Mouse (Mus musculus) kidney, embryonic 14.5 days (tissue): ENCODE data around the gene Zdhhc15. TPM values are rescaled to one million over a fixed set of nuclear protein-coding genes. Genes with fewer than 3 reads are reported as not detected.

Experiments used
- ATAC-seq: fragments of 200-750 bp; cut with Nextera tagmentation; 2 replicates; pipeline ENCODE4 v1.8.0; 2017; ENCODE audit warnings: moderate number of reproducible peaks, mild to moderate bottlenecking, moderate TSS enrichment, moderate library complexity; ENCODE audit not compliant: low FRiP score, low TSS enrichment
- H3K27ac ChIP-seq: fragments of 300-500 bp; sonication (generic); 2 replicates; pipeline ENCODE4 v1.5.1; 2014; ENCODE audit warnings: low read depth, mild to moderate bottlenecking, low read length, moderate library complexity, mixed read lengths
- H3K27me3 ChIP-seq: fragments of 300-500 bp; sonication (generic); 2 replicates; pipeline ENCODE4 v1.6.1; 2014; ENCODE audit warnings: mild to moderate bottlenecking, low read length; ENCODE audit not compliant: control insufficient read depth, insufficient read depth
- H3K36me3 ChIP-seq: fragments of 300-500 bp; sonication (generic); 2 replicates; pipeline ENCODE4 v1.6.1; 2014; ENCODE audit warnings: low read length, mixed read lengths; ENCODE audit not compliant: control insufficient read depth, insufficient read depth
- H3K4me1 ChIP-seq: fragments of 300-500 bp; sonication (generic); 2 replicates; pipeline ENCODE4 v1.6.1; 2014; ENCODE audit warnings: low read length, mixed read lengths; ENCODE audit not compliant: control insufficient read depth, insufficient read depth
- H3K4me2 ChIP-seq: fragments of 300-500 bp; sonication (generic); replicated peaks from 2 replicates; pipeline ENCODE4 v1.6.1; 2014; ENCODE audit warnings: low read depth, mild to moderate bottlenecking, low read length
- H3K4me3 ChIP-seq: fragments of 300-500 bp; sonication (generic); 2 replicates; pipeline ENCODE4 v1.5.1; 2014; ENCODE audit warnings: mild to moderate bottlenecking, low read length
- H3K9ac ChIP-seq: fragments of 300-500 bp; sonication (generic); 2 replicates; pipeline ENCODE4 v1.6.1; 2014; ENCODE audit warnings: low read depth, mild to moderate bottlenecking, low read length, moderate library complexity
- H3K9me3 ChIP-seq: fragments of 300-500 bp; sonication (generic); 2 replicates; pipeline ENCODE4 v1.6.1; 2016; ENCODE audit warnings: low read length; ENCODE audit not compliant: control insufficient read depth
- WGBS: fragments of 180-500 bp; shearing (Covaris S2); extraction: QIAGEN DNeasy Blood & Tissue Kit; methylation state at CpG from one replicate; pipeline ENCODE4 v1.1.7; 2014; 5-methylcytosine and 5-hydroxymethylcytosine counted together
- polyA plus RNA-seq: library from polyadenylated mRNA; unstranded; fragments of >200 nt; fragmentation: Nextera tagmentation; extraction: Ambion mirVana; gene quantifications from 2 replicates; pipeline ENCODE4 v1.2.1, GENCODE M21; 2014

Zdhhc15 gene
- polyA plus RNA-seq, 1 experiment from 2014 or later = 15.0 TPM

DNA sequence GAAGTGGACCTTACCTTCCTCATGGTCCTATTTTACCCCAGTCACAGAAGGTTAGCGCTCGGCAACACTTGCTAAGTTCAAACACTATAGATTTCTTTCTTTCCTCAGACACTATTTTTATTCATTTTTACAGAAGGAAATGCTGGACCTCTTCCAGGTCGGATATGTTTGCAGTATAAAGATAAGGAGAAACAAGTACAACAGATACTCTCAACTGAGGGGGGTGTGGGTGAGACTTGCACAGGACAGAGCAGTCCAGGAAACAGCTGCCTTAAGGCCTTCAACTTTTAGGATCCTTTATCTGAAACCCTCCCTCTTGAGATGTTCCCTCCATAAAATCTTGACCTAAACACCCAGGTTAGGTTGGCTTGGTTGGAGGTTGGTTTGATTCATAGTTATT, 103.4 kb downstream of the Zdhhc15 start:
- no peak for ATAC-seq
- H3K27ac ChIP-seq = no peak overlapping the region

DNA sequence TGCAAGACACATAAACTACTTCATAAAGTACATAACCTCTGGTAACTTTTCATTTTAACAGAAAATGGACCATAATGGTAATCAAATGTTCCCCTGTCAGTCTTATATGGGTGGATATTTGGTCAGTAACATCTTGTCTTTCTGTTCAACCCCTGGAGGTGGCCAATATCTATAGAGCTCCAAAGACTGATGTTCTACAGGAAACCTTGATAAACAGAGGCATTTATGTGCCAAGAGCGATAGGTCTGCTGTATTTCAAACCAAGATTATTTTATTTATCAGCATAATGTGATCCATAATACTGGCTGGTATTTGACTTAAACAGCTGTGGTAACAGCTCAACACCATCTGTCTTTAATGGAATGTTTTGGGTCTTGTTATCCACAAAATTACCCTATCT, 125.6 kb downstream of the Zdhhc15 start:
- Histone ChIP-seq H3K27ac (no peak overlapping the region), H3K4me1 (no peaks in the 10 kb centered on the region), H3K27me3 (no peaks in the 10 kb centered on the region), H3K4me3 (no peak overlapping the region), H3K36me3 (no peaks in the 10 kb centered on the region), H3K4me2 (no peak overlapping the region), H3K9me3 (no peaks in the 10 kb centered on the region), H3K9ac (no peak overlapping the region)
- no peak for ATAC-seq
- 96% methylated on average over 1 of the region's 1 CpGs for WGBS

More for the DNA sequence above, 103.4 kb downstream of the Zdhhc15 start:
- WGBS = 80% methylated on average over 3 of the region's 3 CpGs
- H3K4me2 ChIP-seq = no peak overlapping the region
- no peaks in the 10 kb centered on the region for H3K36me3 ChIP-seq
- H3K9me3 ChIP-seq = no peaks in the 10 kb centered on the region
- no peaks in the 10 kb centered on the region for H3K27me3 ChIP-seq
- H3K4me1 ChIP-seq = no peaks in the 10 kb centered on the region
- no peak overlapping the region for H3K4me3 ChIP-seq
- no peak overlapping the region for H3K9ac ChIP-seq

DNA sequence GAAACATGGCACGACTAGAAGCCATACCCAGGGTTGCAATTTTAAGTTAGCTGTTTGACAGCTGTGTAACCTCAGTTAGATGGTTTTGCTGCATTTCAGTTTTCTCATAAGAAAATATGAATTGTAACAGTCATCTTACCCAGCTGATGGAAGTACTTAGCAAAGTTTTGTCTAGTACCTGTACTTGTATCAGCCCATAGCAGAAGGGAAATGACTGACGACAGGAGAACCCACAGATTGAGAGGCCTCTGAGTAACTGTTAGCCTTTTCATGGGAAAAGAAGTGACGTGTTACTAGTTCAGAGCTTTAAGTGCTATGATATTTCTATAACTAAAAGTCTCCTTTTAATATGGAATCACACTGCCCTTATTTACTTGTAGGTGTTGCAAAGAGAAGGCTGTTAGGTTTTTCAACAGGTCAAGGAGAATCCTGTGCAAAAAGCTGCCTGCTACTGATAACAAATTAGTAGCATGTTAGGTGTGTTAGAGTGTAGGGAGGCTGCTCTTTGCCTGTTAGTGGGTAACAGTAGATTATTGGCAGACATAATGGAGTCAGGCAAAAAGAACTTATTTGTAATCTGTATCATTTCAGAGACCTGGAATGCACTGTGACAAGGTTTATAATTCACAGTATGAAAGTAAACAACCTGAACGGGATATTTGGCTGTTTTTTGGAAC, 126.8 kb downstream of the Zdhhc15 start:
- Histone ChIP-seq H3K4me2 (no peak overlapping the region), H3K4me3 (no peak overlapping the region), H3K9me3 (no peaks in the 10 kb centered on the region), H3K27ac (no peak overlapping the region), H3K4me1 (no peaks in the 10 kb centered on the region), H3K9ac (no peak overlapping the region), H3K36me3 (no peaks in the 10 kb centered on the region), H3K27me3 (no peaks in the 10 kb centered on the region)
- no peak for ATAC-seq
- WGBS = 78% methylated on average over 4 of the region's 4 CpGs

GRCm38 (mm10) chrX:104542635-104543034, 128.2 kb downstream of the Zdhhc15 start:
- H3K9ac ChIP-seq = no peak overlapping the region
- no peaks in the 10 kb centered on the region for H3K36me3 ChIP-seq
- H3K4me2 ChIP-seq = no peak overlapping the region
- no peak for ATAC-seq
- WGBS = 90% methylated on average over 4 of the region's 4 CpGs
- H3K27me3 ChIP-seq = no peaks in the 10 kb centered on the region
- H3K4me3 ChIP-seq = no peak overlapping the region
- H3K9me3 ChIP-seq = no peaks in the 10 kb centered on the region
- H3K4me1 ChIP-seq = no peaks in the 10 kb centered on the region
- no peak overlapping the region for H3K27ac ChIP-seq

DNA sequence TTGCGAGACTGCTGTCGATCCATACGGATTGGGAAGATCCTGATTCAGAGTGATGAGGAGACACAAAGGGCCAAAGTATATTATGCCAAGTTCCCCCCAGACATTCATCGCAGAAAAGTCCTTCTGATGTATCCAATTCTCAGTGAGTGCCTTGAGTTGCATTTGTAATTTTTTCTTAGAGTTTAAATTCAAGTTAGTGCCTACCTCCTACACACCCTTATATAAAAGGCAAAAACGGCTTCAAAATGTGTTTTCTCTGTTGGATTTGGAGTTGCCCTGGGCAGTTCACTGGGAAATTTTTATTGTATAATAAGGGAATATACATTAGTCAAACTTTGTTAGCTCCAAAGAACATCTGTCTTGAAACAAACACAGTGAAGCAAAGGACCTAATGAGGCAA, 169.1 kb downstream of the Zdhhc15 start:
- no peaks in the 10 kb centered on the region for H3K27me3 ChIP-seq
- WGBS = 89% methylated on average over 5 of the region's 5 CpGs

DNA sequence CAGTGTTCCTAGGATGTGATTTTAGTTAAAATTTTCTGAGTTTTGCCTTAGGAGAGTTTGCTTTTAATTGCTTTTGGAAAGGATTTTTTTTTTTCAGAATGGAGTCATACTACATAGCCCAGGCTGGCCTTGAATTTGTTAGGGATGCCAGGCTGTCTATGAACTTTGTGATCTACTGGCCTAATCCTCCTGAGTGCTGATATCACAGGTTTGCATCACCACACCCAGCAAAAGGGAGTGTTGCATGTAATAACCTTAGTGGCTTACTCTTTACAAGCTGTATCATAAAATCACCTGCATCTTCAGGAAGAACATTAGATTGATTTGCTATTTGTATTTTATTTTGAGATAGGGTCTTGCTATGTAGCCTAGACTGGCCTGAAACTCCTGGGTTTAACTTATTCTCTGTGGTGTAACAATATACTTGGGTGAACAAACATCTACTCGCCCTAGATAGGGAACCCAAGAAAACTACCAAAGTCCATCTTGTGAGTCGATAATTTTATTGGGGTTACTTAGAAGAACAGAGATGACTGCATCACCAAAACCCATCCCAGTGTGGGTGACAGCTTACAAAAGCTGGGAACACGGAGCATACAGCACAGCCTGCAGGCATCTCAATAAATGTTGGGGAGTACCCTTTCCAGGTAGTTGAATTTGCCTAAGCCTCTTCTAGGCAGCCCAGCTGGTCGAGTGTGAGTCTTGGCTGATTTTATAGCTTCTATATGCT, 181.1 kb downstream of the Zdhhc15 start:
- Histone ChIP-seq H3K9me3 (no peaks in the 10 kb centered on the region), H3K36me3 (no peaks in the 10 kb centered on the region), H3K9ac (no peak overlapping the region), H3K4me2 (no peak overlapping the region), H3K4me1 (no peaks in the 10 kb centered on the region), H3K27ac (no peak overlapping the region), H3K27me3 (no peaks in the 10 kb centered on the region), H3K4me3 (no peak overlapping the region)
- no peak for ATAC-seq
- 52% methylated on average over 4 of the region's 4 CpGs for WGBS

More for the DNA sequence above, 169.1 kb downstream of the Zdhhc15 start:
- Histone ChIP-seq H3K4me2 (no peak overlapping the region), H3K27ac (no peak overlapping the region), H3K4me1 (no peaks in the 10 kb centered on the region), H3K36me3 (no peaks in the 10 kb centered on the region; the same call in 1 of the 2 replicates), H3K9ac (no peak overlapping the region), H3K4me3 (no peak overlapping the region), H3K9me3 (no peaks in the 10 kb centered on the region)
- ATAC-seq = no peak

DNA sequence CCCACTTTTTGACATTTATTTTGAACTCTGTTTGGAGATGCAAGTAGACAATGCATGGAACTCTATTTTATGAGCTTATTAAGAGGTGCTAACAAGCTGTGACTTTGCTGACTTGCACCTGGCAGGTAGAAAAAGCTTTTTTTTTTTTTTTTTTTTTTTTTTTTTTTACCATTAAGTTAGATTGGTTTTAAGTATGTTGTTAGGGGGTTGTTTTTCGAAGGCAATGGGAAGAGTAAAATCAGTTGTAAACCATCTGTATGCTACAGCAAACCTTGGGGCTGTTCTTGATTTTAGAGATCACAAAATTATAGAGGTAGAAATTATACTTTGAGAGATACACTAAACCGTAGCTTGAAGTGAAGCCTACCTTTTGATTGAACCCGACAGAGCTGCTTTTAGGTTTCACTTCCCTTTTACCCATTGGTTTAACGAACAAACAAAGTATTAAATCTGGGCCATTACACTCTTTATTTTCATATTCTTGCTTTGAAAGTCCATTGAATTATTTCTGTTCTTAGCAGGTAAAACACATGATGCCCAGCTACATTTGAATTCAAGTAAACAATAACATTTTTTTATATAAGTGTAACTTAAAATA, 181.9 kb downstream of the Zdhhc15 start:
- Histone ChIP-seq H3K27me3 (no peaks in the 10 kb centered on the region), H3K4me3 (no peak overlapping the region)
- ATAC-seq = no peak

DNA sequence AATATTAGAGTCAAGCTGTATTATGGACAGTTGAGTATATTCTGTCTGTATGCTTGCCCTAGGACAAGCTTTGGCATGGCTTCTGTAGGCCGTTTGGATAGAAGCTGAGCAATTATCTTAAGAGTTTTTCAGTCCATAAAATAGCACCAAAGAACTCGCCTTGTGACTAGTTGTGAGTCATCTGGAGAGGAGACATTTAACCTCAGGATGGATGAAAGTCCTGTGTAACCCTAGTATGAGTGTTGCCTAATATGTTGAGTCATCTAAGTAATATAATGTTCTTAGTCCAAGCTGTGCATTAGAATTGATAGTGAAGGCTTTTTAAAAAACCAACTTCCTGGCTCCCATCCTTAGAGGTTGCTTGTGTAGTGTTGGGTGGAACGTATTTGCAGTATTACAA, 182.8 kb downstream of the Zdhhc15 start:
- Histone ChIP-seq H3K4me3 (no peak overlapping the region), H3K4me1 (no peaks in the 10 kb centered on the region), H3K27me3 (no peaks in the 10 kb centered on the region), H3K36me3 (no peaks in the 10 kb centered on the region), H3K4me2 (no peak overlapping the region), H3K9ac (no peak overlapping the region), H3K9me3 (no peaks in the 10 kb centered on the region), H3K27ac (no peak overlapping the region)
- ATAC-seq = no peak
- WGBS = 70% methylated on average over 3 of the region's 3 CpGs

More for the DNA sequence above, 181.9 kb downstream of the Zdhhc15 start:
- Histone ChIP-seq H3K27ac (no peak overlapping the region), H3K4me2 (no peak overlapping the region), H3K9ac (no peak overlapping the region), H3K9me3 (no peaks in the 10 kb centered on the region), H3K4me1 (no peaks in the 10 kb centered on the region), H3K36me3 (no peaks in the 10 kb centered on the region)
- WGBS = 80% methylated on average over 4 of the region's 4 CpGs
